Mouse (Mus musculus): ENCODE data around the gene Gp1bb.

Gp1bb gene

DNA sequence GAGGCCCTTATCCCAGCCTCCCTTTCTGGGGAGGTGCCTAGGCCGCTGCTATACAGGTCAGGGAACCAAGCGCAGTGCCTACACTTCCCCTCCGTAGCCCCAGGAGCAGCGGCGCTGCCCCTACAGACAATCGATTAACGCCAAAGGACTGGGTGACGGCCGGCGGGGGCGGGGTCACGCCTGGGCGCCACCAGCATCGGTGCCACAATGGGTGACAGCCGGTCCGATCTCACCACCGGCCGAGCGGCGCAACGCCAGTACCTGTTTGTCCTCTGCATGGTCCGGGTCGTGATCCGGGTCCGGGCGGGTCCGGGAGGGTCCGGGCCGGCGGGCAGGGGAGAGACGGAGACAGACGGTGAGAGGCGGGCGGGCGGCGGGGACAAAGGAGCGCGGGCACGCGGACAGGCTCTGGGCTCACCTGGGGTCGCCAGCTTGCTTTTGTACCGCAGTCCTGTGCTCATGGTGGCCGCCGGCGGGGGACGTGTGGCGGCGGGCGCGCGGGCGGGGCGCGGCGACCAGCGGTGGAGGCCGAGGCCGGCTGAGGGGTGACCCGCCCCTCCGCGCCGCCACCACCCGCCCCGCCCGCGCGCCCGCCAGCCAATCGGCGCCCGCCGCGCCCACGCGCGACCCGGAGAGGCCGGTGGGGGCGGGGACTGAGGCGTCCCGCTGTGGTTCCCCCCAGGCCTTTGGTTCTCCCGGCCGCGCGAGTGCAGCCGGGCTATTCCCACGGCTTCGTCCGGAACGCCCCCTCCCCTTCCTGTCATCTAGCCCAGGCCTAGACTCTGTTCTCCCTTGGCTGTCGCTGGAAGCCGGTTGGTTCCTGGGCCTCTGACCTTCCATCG, 7.4 kb upstream of the Gp1bb start, which contains the start of gene Sept5:
Gene Sept5 (minus strand): TSS at position 565 of the 842 bp plus-strand sequence.
- in situ Hi-C loops (cut with MboI, MseI): loop anchor here in 1 of 2 experiments (5.0 kb wide), 1 partner anchor 48 kb away; no protein-coding TSS in a partner anchor

DNA sequence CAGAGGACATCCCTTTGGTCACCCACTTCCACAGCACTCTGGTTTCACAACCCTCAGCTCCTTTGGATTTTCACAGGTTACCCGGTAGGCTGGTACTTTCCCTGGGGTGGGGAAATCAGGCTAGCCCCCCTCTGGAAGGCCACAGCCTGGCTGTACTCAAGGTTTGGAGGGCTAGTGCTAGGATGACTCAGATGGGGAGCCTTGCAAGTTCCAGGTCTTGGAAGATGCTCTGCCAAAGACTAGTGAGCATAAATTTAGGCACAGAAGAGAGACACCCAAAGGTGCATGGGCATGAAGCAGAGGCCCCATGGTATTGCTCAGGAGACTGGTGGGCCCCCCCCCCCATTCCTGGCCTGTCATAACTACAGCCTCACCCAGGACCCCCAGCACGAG, 6.7 kb upstream of the Gp1bb start:
- in situ Hi-C loops (cut with MboI, MseI): no loop called here

DNA sequence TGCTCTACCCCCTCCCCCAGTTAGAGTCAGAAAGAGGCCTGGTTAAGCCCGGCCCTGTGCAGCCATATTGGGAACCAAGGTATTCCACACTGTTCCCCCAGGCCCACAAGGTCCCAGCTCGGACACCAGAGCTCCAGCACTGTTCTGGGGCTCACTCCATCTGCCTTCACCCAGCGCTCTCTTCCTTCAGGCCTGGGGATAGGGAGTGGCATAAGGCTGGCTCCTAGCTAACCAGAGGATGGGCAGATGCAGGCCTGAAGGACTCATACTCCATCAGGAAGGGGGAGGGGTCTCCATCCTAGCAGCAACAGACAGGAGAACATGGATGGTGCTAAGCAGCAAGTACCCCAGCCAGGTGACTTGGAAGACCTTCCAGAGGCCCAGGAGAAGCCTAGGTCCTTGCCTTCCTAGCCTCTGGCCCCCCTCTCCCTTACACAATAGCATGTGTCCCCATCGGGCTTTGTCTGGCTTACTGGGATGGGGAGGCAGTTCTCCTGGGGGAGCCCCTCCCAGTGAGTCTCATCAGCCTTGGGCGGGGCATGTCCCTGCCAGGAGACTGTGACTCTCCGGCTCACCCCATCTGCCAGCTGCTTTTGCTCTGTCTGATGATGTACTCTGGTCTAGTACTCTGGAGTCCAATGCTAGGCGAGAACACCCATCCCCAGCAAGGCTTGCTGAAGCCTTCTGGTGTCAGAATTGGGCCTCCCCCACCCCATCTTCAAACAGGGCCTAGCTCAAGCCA, 6.2 kb upstream of the Gp1bb start:
- in situ Hi-C loops (cut with MboI, MseI): no loop called here

DNA sequence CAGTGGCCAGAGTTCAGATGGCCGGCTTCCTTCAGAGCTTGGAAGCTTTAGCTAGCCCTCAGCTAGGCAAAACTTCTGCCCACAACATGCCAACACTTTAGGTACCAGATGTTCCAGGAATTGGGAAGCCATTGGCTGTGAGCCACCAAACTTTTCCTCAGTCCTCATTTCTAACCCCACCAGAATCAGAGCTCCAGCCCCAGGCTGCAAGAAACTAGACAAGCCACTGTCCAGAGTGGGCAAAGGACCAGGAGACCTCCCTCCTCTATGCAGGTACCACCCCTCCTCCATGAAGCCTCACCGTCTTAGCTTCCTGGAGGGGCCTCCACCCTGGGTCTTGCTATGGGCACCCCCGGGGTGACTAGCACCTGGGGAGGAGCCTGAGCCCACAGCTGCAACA, 5.0 kb upstream of the Gp1bb start:
- in situ Hi-C loops (cut with MboI, MseI): no loop called here

DNA sequence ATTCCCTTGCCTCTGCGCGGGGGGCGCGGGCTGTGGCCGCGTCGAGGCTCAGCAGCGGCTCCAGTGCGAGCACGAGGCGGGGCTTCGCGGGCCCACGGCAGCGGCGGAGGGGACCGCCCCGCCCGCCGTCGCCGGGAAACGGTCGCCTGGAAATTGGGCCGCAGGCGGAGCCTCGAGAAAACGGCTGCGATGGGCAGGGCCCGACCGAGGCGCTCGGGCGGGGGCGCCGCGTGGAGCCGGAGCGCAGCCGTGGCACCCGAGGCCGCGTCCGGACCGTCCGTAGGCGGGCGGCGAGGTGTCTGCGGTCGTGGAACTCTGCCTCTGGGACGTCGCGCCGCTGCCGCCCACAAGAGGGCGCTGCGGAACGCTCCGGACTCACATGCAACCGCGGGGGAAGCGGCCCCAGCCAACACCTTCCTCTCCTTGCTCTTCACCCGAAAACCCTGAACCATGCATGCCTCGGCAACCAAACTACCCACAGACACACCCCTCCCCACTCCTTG, 4.2 kb upstream of the Gp1bb start, which contains the start of gene Gm49601:
Gene Gm49601 (minus strand): TSS at position 52 of the 503 bp plus-strand sequence.
- in situ Hi-C loops (cut with MboI, MseI): no loop called here

DNA sequence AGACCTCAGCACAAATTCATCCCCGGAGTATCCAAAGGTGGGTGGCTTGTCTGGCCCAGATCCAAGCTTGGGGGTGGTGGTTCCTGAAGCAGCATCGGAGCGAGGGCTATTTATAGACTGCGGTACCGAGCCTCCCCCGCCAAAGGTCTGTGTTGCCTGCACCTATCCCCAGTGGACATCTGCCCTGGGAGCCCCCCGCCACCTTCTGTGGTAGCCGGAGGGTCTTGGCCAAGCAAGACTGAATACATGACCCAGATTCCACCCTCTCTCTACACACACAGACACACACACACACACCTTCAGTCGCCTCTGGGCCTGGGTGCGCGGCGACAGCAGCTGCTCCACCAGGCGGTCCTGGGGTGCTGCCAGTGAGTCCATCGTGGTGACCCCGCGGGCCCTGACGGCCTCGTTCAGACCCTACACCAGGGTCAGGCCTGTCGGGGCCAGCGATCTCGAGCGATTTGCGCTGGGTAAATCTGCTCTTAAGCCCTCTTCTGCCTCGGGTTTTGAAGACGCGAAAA, 3.6 kb upstream of the Gp1bb start:
- in situ Hi-C loops (cut with MboI, MseI): no loop called here

DNA sequence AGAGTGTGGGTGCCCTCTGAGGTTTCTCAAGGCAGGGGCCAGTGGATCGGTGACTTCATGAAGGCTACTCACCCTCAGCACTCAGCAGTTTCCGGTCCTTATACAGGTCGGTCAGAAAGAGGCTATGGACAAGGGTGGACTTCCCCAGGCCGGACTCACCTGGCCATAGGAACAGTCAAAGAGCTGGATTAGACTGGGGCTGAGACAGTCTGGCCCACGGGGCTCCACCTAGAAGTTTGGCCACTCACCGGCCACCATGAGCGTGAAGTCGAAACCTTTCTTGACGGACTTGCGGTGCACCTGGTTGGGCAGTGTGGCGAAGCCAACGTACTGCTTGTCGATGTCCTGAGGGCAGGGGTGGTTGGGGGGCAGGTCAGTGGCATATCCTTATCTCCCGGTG, 2.9 kb upstream of the Gp1bb start:
- in situ Hi-C loops (cut with MboI, MseI): no loop called here

DNA sequence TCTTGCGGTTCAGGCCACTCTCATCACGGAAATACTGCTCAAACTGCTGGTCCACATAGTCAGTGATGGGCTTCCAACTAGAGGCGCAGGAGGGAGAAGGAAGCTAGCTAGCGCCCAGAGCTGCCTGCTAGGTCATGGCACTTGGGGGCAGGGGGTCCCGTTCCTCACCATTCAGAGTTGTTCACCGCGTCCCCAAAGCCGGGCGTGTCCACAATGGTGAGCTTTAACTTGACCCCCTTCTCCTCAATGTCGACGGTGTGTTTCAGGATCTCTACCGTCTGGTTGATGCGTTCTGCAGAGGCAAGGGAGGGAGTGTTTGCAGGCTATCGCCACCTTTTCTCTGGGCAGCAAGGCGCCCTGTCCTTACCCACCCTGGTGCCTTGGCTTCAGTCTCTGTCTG, 2.4 kb upstream of the Gp1bb start:
- in situ Hi-C loops (cut with MboI, MseI): loop anchor here (5.0 kb wide), 4 partner anchors 53 to 272 kb away; no protein-coding TSS in a partner anchor

DNA sequence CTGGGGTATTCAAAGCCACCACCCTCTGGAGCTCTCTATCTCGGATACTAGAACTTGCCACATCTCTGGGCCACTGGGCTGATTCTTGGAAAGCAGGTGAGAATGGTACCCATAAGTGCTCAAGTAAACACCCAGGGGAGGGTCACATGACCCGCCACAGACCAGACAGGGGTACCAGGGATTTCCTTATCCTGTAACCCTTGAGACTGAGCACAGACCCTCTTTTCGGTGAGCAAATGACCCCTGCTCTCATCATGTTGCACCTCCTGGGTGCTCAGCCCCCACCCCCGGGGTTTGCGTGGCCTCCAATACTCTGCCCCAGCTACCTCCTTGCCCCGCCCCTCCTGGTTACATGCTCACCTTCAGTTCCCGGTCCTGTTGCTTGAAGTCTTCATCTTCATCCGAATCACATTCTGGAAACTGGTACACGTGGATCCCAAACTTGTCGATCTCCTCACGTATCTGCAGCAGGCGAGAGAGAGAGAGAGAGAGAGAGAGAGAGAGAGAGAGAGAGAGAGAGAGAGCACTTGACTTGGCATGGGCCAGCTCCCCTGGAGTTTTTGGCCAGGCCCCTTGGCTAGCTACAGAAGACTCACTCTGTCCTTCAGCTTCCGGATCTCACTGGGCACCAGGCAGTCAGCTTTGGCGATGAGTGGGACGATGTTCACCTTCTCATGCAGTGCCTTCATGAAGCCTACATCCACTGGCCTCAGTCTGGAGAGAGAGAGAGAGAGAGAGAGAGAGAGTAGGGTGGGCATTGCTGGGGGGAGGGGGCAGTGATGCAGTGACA, 1.7 kb upstream of the Gp1bb start:
- in situ Hi-C loops (cut with MboI, MseI): loop anchor here (5.0 kb wide), 4 partner anchors 53 to 272 kb away; no protein-coding TSS in a partner anchor

DNA sequence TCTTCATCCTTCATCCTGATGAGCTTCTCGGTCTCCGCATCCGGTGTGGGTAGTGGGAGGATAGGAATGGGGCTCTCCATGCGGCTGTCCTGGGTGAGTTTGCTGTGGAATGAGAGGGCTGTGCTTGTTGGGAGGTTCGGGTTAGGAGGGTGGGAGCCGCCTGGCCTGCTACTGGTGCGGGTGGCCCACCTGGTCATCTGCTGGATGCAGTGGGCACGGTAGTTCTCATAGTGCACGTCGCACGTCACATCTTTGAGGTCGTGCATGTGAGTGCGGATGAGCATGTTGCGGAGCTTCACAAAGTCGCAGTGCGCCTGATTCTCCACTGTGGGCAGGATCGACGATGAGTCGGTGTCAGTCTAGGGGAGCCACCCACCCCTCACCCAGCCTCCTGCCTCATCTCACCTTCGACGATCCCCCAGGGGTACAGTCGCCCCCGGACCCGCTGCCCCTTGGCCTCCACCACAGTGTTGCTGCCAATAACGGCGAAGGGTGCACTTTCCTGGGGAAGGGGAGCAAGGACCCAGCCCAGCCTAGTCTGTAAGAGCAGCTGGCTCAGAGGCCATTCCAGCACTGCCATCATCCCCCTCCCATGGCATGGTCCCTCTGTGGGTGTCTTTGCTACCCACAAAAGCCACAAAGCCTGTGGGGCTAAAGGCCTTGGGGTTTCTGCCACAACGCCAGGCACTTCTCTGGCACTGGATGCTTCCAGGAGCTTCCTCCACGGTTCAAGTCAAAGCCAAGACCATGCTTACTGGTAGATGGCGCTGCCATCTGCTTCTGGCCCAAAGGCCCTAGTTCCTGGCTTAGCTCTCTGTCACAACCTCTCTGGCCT, 930 bp upstream of the Gp1bb start:
- in situ Hi-C loops (cut with MboI, MseI): loop anchor here (5.0 kb wide), 4 partner anchors 54 to 271 kb away; no protein-coding TSS in a partner anchor

DNA sequence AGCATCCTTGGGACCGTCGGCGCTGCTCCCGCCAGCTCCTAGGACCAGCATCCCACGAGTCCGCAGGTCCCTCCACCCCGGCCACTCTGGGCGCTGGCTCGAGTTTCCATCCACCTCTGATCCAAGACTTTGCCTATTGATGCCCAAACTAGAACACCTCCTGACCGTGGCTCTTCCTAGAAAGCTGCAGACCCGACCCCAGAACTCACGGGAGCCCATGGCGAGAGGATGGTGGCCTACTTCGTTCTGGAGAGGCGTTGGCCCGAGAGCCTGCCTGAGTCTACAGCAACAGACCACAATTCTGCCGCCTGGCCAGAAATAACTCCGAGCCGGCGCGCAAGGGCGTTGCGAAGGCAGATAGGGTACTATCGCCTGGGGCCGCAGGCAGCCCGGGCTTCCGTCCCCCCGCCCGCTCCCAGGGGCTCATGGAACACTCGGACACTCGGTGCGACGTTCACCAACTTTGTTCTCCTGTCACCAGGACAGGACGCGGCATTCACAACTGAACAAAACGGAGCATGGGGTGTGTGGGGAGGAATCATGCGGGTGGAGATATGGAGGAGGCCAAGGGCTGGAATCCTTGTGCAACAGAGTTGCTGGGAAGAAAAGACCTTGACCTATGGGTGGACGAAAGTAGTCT, 721 bp downstream of the Gp1bb start:
- in situ Hi-C loops (cut with MboI, MseI): loop anchor here (5.0 kb wide), 4 partner anchors 56 to 269 kb away; no protein-coding TSS in a partner anchor

DNA sequence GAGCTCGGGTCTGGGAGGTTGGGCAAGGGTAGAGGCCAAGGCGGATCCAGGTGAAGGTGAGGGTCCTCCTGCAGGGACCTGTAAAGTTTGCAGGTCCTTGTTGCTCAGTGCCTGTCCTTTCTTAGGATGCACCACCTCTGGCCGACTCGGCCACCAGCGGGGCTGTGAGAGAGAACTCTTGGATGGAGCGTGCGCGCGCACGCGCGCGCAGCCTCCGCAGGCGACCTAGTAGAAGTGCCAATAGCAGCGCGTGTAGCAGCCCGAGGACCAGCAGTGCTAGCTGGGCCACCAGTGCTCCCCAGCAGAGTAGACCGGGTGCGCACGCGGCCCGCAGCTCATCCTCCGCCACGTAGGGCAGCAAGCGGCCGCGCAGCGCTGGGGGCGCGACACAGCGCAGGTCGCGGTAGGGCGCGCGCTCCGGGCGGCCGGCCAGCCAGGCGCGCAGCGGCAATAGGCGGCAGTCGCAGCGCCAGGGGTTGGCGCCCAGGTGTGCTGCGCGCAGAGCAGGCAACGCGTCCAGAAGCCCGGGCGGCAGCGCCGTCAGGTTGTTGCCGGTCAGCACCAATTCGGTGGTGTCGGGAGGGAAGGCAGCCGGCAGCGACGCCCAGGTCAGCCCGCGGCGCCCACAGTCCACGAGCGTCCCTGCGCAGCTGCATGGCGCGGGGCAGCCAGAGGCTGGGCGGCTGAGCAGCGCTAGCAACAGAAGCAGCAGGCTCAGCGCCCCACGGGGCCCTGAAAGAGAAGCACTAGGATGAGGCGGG, 1.4 kb downstream of the Gp1bb start:
- in situ Hi-C loops (cut with MboI, MseI): loop anchor here (5.0 kb wide), 4 partner anchors 57 to 268 kb away; no protein-coding TSS in a partner anchor

DNA sequence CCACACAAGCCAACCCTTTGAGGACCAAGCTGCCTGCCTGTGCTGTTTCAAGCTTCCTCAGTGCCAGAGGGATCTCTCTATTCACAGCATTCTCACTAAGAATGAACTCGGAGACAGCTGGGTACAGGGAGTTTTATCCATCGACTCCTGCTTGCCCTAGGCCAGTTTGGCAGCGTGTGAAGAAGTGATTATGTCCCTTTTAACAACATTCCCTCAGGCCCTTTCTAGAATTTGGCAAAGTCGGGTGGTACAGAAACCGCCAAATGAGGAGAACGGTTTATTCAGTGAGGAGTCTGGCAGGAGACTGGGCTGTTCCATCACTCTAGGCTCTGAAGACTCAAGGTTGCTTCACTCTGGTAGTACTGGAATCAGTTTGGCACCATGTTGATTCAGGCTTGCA, 2.0 kb downstream of the Gp1bb start:
- in situ Hi-C loops (cut with MboI, MseI): loop anchor here (5.0 kb wide), 4 partner anchors 57 to 268 kb away; no protein-coding TSS in a partner anchor

DNA sequence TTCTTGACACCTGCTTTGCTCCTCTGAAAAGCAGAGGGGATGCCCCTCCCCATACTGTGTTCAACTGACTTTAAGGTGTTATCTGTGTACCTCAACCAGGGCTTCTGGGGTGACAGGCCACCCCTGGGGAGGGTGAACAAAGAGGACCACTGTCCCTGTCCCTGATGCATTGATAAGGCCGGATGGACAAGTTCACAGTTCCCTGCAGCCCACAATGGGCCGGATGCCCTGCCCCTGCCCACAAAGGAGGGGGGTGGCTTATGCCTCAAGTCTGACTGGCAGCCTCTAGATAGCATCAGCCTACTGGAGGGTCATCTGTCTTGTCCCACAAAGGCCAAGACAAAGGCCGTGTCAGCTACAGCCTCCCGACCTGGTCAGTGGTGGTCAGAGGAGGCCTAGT, 3.1 kb downstream of the Gp1bb start:
- in situ Hi-C loops (cut with MboI, MseI): no loop called here

DNA sequence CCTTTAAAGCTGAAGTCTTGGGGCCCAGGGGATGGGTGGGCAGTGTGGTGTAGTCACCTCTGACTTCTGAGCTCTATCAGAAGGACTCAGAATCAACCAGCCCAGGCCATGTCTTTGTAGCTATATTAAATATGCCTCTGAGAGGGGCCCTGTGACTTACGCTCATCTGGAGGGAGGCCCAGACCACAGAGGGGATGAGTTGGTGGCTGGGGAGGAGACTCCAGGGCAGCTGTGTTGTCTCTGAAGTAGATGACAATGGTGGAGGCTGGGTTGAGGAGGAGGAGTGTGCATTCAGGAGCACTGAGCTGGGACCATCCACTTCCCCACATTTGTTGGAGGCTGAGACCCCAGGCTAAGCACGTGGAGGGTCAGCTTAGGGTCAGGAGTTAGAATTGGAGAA, 3.9 kb downstream of the Gp1bb start:
- in situ Hi-C loops (cut with MboI, MseI): no loop called here

DNA sequence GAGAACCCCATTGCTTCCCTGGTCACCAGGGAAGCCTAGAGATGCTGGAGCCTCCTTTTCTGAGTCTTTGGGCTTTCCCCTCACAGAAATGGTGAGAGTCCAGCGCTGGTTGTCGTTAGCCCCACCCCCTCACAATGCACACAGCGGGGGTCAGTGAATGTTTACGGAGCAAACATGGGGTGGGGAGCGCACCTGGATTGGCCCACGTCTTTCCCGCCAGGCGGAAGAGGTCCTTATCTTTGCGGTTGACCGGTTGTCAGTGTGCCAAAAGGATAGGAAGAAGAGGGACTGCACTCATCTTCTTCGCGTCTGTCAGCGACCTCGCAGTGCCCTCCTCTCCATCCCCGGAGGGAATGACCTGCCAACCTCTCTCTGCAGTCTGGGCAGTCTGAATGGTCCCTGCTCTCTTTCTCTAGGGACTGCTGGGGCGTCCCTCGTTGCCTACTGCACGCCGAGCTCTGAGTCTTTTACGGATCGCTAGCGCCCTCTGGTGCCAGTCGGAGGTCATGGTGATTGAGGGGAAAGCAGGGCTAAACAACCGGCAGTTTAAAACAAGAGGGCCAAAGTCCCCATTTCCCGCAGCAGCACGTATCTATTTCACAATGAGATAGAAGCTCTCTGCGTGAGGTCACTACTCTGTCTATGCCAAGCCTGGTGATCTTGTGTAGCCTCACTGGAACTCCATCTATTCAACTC, 4.7 kb downstream of the Gp1bb start:
- in situ Hi-C loops (cut with MboI, MseI): no loop called here

DNA sequence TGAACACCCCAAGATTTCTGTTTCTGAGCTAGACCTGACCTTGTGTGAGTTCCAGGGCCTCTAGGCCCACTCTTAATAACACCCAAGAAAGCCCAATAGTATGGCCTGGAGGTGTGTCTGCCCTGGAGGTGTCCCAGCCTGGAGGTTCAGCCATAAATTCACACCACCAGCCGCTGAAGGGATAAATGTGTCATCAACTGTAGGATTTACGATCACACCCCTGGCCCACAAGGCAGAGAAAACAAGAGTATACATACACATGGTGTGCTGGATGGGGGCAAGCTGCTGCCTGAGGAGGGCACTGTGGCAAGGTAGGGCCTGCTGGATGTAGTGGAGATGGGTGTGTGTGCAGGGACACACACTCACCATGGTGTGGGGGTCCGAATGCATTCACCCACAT, 8.9 kb downstream of the Gp1bb start:
- in situ Hi-C loops (cut with MboI, MseI): no loop called here

DNA sequence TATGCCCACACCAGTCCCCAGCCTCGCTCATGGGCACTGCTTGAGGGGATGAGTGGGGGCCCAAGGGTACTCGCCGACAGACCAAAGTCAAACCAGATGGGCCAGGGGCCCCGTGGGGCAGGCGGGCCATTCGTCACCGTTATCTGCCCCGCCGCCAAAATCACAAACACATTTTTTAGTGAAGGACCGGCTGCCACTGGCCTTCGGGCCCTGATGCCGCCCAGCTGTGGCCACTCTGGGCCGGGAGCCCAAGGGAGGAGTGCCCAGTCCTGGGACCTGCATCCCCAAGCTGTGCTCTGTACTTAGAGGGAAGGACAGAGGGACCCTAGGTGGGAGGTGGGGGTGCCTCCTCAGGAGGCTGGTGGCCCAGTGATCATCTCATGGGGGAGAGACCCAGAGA, 10.5 kb downstream of the Gp1bb start:
- in situ Hi-C loops (cut with MboI, MseI): no loop called here

Data from T-helper 17 cell (primary cell).